Mouse (Mus musculus) frontal cortex, postnatal 14 days (tissue): ENCODE data around the gene 1500009L16Rik.

Experiments
- DNase-seq, 2 experiments: peaks; one replicate each; pipeline ENCODE4 v3.0.0; 2022; ENCODE audit warnings: low spot score in 2 of 2

The 1500009L16Rik gene

GRCm38 (mm10) chr10:83760535-83760934 is 37.9 kb downstream of the 1500009L16Rik start:
- no peak for DNase-seq

- DNase-seq, result no peak
Observed at GRCm38 (mm10) chr10:83763891-83764290, 41.2 kb downstream of the 1500009L16Rik start.

GRCm38 (mm10) chr10:83766882-83767281 is 44.2 kb downstream of the 1500009L16Rik start:
- no peak for DNase-seq

GRCm38 (mm10) chr10:83776272-83776878 is 53.7 kb downstream of the 1500009L16Rik start:
- peak; percentile 51 to 66 for DNase-seq

GRCm38 (mm10) chr10:83777253-83777652 is 54.6 kb downstream of the 1500009L16Rik start:
- no peak for DNase-seq

- DNase-seq, result no peak
Observed at GRCm38 (mm10) chr10:83781854-83782253, 59.2 kb downstream of the 1500009L16Rik start.

GRCm38 (mm10) chr10:83782371-83783120 is 59.9 kb downstream of the 1500009L16Rik start:
- DNase-seq, result no peak

GRCm38 (mm10) chr10:83785003-83785402 is 62.3 kb downstream of the 1500009L16Rik start:
- DNase-seq, result peak in 1 of 2 experiments; percentile 16

GRCm38 (mm10) chr10:83785627-83786392 is 63.1 kb downstream of the 1500009L16Rik start:
- no peak for DNase-seq

- DNase-seq, result no peak
Observed at GRCm38 (mm10) chr10:83795088-83795487, 72.4 kb downstream of the 1500009L16Rik start.

GRCm38 (mm10) chr10:83795500-83795899 is 72.8 kb downstream of the 1500009L16Rik start:
- no peak for DNase-seq

GRCm38 (mm10) chr10:83804021-83804420 is 81.4 kb downstream of the 1500009L16Rik start:
- DNase-seq, result no peak

- no peak for DNase-seq
Observed at GRCm38 (mm10) chr10:83805201-83805718, 82.6 kb downstream of the 1500009L16Rik start.

- DNase-seq, result no peak
Observed at GRCm38 (mm10) chr10:83807251-83807650, 84.6 kb downstream of the 1500009L16Rik start.
